Mouse (Mus musculus) liver, embryonic 16.5 days (tissue): Measurements from ENCODE around the gene Rnpep. TPM values are rescaled to one million over a fixed set of nuclear protein-coding genes. Genes with fewer than 3 reads are reported as not detected.

Experiments used
- ATAC-seq: fragments of 200-750 bp; cut with Nextera tagmentation; 2 replicates; pipeline ENCODE4 v1.8.0; 2017; ENCODE audit warnings: low read depth, mild to moderate bottlenecking, moderate number of reproducible peaks, moderate library complexity
- H3K27ac ChIP-seq: fragments of 300-500 bp; sonication (generic); 2 replicates; pipeline ENCODE4 v1.5.1; 2014; ENCODE audit warnings: mild to moderate bottlenecking, low read length
- H3K27me3 ChIP-seq: fragments of 300-500 bp; sonication (generic); 2 replicates; pipeline ENCODE4 v1.6.1; 2014; ENCODE audit warnings: low read depth, low read length, mixed read lengths; ENCODE audit not compliant: control insufficient read depth, insufficient read depth
- H3K36me3 ChIP-seq: fragments of 300-500 bp; sonication (generic); 2 replicates; pipeline ENCODE4 v1.6.1; 2014; ENCODE audit warnings: mild to moderate bottlenecking; ENCODE audit not compliant: control insufficient read depth, insufficient read depth
- H3K4me1 ChIP-seq: fragments of 300-500 bp; sonication (generic); 2 replicates; pipeline ENCODE4 v1.6.1; 2014; ENCODE audit warnings: low read depth, low read length, mixed read lengths; ENCODE audit not compliant: control insufficient read depth
- H3K4me2 ChIP-seq: fragments of 300-500 bp; sonication (generic); 2 replicates; pipeline ENCODE4 v1.6.1; 2014; ENCODE audit warnings: low read depth, low read length, mixed read lengths
- H3K4me3 ChIP-seq: fragments of 300-500 bp; sonication (generic); 2 replicates; pipeline ENCODE4 v1.5.1; 2014; ENCODE audit warnings: low read depth, mild to moderate bottlenecking, low read length
- H3K9ac ChIP-seq: fragments of 300-500 bp; sonication (generic); 2 replicates; pipeline ENCODE4 v1.6.1; 2014; ENCODE audit warnings: low read depth, low read length
- H3K9me3 ChIP-seq: fragments of 300-500 bp; sonication (generic); replicated peaks from 2 replicates; pipeline ENCODE4 v1.6.1; 2016; ENCODE audit warnings: low read length; ENCODE audit not compliant: control insufficient read depth
- whole genome bisulfite sequencing: fragments of 180-500 bp; shearing (Covaris S2); extraction: QIAGEN DNeasy Blood & Tissue Kit; methylation state at CpG from one replicate; pipeline ENCODE4 v1.1.7; 2014; ENCODE audit not compliant: insufficient replicate concordance; 5-methylcytosine and 5-hydroxymethylcytosine counted together
- polyA plus RNA-seq: library from polyadenylated mRNA; unstranded; fragments of >200 nt; fragmentation: Nextera tagmentation; extraction: Ambion mirVana; gene quantifications from 2 replicates; pipeline ENCODE4 v1.2.1, GENCODE M21; 2015

Rnpep gene
- polyA plus RNA-seq = 21.4 and 23.8 TPM in 2 replicates

GRCm38 (mm10) chr1:135283826-135284291 lies at the start of gene Rnpep:
Gene Rnpep, minus strand, starts transcription at chr1:135284084.
- no peaks in the 10 kb centered on the region for H3K36me3 ChIP-seq
- peaks cover 10% of the 10 kb centered on the region; the same call in 1 of the 2 replicates for H3K27me3 ChIP-seq
- peak within 1 kb of the TSS; percentile 75 for H3K9ac ChIP-seq
- peak; percentile 68 for ATAC-seq
- WGBS = under 1% methylated on average over 33 of the region's 39 CpGs
- H3K4me3 ChIP-seq = peak within 1 kb of the TSS; percentile 74
- peak within 1 kb of the TSS; percentile 76 for H3K27ac ChIP-seq
- H3K4me1 ChIP-seq = peaks cover 2% of the 10 kb centered on the region; the same call in 1 of the 2 replicates
- no peaks in the 10 kb centered on the region for H3K9me3 ChIP-seq
- peak within 1 kb of the TSS; percentile 87 for H3K4me2 ChIP-seq

GRCm38 (mm10) chr1:135330578-135330977 lies 46.7 kb upstream of the Rnpep start:
- H3K27ac ChIP-seq = no peak overlapping the region
- 60% methylated on average over 6 of the region's 6 CpGs for WGBS
- ATAC-seq = no peak
- no peak overlapping the region for H3K4me3 ChIP-seq
- H3K36me3 ChIP-seq = no peaks in the 10 kb centered on the region
- H3K9ac ChIP-seq = no peak overlapping the region
- H3K27me3 ChIP-seq = no peaks in the 10 kb centered on the region
- no peaks in the 10 kb centered on the region for H3K4me1 ChIP-seq
- no peaks in the 10 kb centered on the region for H3K9me3 ChIP-seq
- no peak overlapping the region for H3K4me2 ChIP-seq

GRCm38 (mm10) chr1:135328368-135328767 lies 44.5 kb upstream of the Rnpep start:
- Histone ChIP-seq H3K9ac (no peak overlapping the region), H3K27ac (no peak overlapping the region), H3K9me3 (no peaks in the 10 kb centered on the region), H3K4me3 (no peak overlapping the region), H3K27me3 (no peaks in the 10 kb centered on the region), H3K4me2 (no peak overlapping the region), H3K36me3 (no peaks in the 10 kb centered on the region), H3K4me1 (no peaks in the 10 kb centered on the region)
- 59% methylated on average over 5 of the region's 5 CpGs for WGBS
- no peak for ATAC-seq

- no peaks in the 10 kb centered on the region for H3K4me1 ChIP-seq
- no peak overlapping the region for H3K4me3 ChIP-seq
- H3K9ac ChIP-seq = no peak overlapping the region
- no peak overlapping the region for H3K4me2 ChIP-seq
- no peak overlapping the region for H3K27ac ChIP-seq
- ATAC-seq = no peak
- 54% methylated on average over 2 of the region's 2 CpGs for WGBS
- H3K9me3 ChIP-seq = no peaks in the 10 kb centered on the region
- no peaks in the 10 kb centered on the region for H3K36me3 ChIP-seq
- no peaks in the 10 kb centered on the region for H3K27me3 ChIP-seq
These were observed 42.0 kb upstream of the Rnpep start for GRCm38 (mm10) chr1:135325934-135326333.

DNA sequence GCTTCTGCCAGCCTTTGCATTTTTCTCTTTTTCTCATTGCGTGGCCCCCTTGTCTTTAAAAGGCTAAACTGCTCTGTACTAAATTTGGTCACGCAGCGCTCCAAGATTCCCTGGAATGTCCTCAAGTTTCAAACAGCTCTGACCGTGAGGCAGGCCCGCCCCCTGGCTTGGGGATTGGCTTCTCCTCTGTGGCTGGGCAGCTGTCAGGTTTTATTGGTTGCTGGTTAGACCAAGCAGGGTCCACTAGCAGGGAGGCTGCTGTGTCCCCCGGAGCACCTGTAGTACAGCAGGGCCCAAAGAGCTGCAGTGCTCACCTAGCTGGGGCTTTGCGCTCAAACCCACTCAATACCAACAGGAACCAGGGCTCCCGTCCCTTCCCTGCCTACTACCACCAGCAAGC lies 40.7 kb upstream of the Rnpep start, which contains the start of gene Lmod1:
Gene Lmod1 (plus strand): TSS at position 237 of the 400 bp plus-strand sequence.
- H3K9ac ChIP-seq = no peak within 1 kb of the TSS
- no peaks in the 10 kb centered on the region for H3K36me3 ChIP-seq
- no peak within 1 kb of the TSS for H3K4me2 ChIP-seq
- no peak within 1 kb of the TSS for H3K27ac ChIP-seq
- no peaks in the 10 kb centered on the region for H3K4me1 ChIP-seq
- H3K27me3 ChIP-seq = no peaks in the 10 kb centered on the region
- no peak within 1 kb of the TSS for H3K4me3 ChIP-seq
- no peaks in the 10 kb centered on the region for H3K9me3 ChIP-seq
- no peak for ATAC-seq
- WGBS = 25% methylated on average over 8 of the region's 8 CpGs

- no peaks in the 10 kb centered on the region for H3K4me1 ChIP-seq
- no peaks in the 10 kb centered on the region for H3K27me3 ChIP-seq
- no peak overlapping the region for H3K27ac ChIP-seq
- 67% methylated on average over 7 of the region's 7 CpGs for WGBS
- H3K36me3 ChIP-seq = no peaks in the 10 kb centered on the region
- no peak for ATAC-seq
- no peaks in the 10 kb centered on the region for H3K9me3 ChIP-seq
- H3K4me2 ChIP-seq = no peak overlapping the region
- H3K4me3 ChIP-seq = no peak overlapping the region
- no peak overlapping the region for H3K9ac ChIP-seq
These were observed 39.5 kb upstream of the Rnpep start for GRCm38 (mm10) chr1:135323367-135323901.

- peak within 1 kb of the TSS; percentile 90 for H3K9ac ChIP-seq
- under 1% methylated on average over 51 of the region's 51 CpGs for WGBS
- H3K27me3 ChIP-seq = no peaks in the 10 kb centered on the region
- peaks cover 16% of the 10 kb centered on the region for H3K4me1 ChIP-seq
- peak; percentile 100 for ATAC-seq
- peak within 1 kb of the TSS; percentile 90 for H3K4me3 ChIP-seq
- H3K36me3 ChIP-seq = no peaks in the 10 kb centered on the region; the same call in 1 of the 2 replicates
- peak within 1 kb of the TSS; percentile 87 for H3K4me2 ChIP-seq
- peak within 1 kb of the TSS; percentile 78 for H3K27ac ChIP-seq
- H3K9me3 ChIP-seq = no peaks in the 10 kb centered on the region
These were observed 29.6 kb upstream of the Rnpep start, which contains the start of gene Timm17a for GRCm38 (mm10) chr1:135313284-135314031. Gene Timm17a, minus strand, starts transcription at chr1:135313778.

- H3K4me2 ChIP-seq = peak overlapping the region; percentile 87
- ATAC-seq = no peak
- H3K27ac ChIP-seq = no peak overlapping the region
- peak overlapping the region; percentile 90; the same call in 1 of the 2 replicates for H3K9ac ChIP-seq
- H3K36me3 ChIP-seq = peaks cover 5% of the 10 kb centered on the region; the same call in 1 of the 2 replicates
- 75% methylated on average over 4 of the region's 4 CpGs for whole genome bisulfite sequencing
- peaks cover 16% of the 10 kb centered on the region for H3K4me1 ChIP-seq
- no peaks in the 10 kb centered on the region for H3K27me3 ChIP-seq
- peak overlapping the region; percentile 90 for H3K4me3 ChIP-seq
- no peaks in the 10 kb centered on the region for H3K9me3 ChIP-seq
These were observed 28.3 kb upstream of the Rnpep start for GRCm38 (mm10) chr1:135312201-135312600.

DNA sequence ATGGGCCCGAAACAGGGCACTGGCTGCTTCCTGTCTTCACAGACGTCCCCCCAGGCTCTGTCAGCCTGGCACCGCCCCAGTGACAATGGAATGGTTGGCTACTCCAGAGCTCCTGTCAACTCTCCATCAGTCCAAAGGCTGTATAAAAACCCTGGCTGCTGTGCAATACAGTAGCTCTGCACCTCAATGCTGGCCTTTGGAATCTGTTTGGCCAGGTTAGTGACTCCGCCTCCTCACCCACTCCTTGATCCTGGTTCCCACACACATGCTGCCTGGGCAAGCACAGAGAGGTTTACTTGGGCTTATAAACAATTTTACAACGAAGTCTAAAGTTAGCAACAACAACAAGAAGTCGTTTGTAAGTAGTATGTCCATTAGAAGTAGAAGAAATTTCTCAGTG lies 27.5 kb upstream of the Rnpep start:
- WGBS = 65% methylated on average over 6 of the region's 6 CpGs
- Histone ChIP-seq H3K4me1 (peaks cover 16% of the 10 kb centered on the region), H3K9ac (no peak overlapping the region), H3K27me3 (no peaks in the 10 kb centered on the region), H3K4me3 (no peak overlapping the region), H3K4me2 (no peak overlapping the region), H3K27ac (no peak overlapping the region), H3K36me3 (peaks cover 6% of the 10 kb centered on the region; the same call in 1 of the 2 replicates), H3K9me3 (no peaks in the 10 kb centered on the region)
- no peak for ATAC-seq
